Comparison of ENCODE assay signal across 8 mouse cellular contexts in genomic region chr19:5871273-5871672, GRCm38 (mm10). TPM values are rescaled to one million over a fixed set of nuclear protein-coding genes. Genes with fewer than 3 reads are reported as not detected.
DNase-seq lines count a peak whose midpoint lies in the region; ATAC-seq and TF ChIP-seq lines count a peak whose summit lies in the region.

No protein-coding gene starts in this region.

- intact Hi-C loops in gastrocnemius, postnatal 14 days (cut with DNase I; ENCODE audit: low total_unique reads), result no loop called here

- peaks cover 24% of the 10 kb centered on the region for H3K36me3 ChIP-seq in heart, embryonic 15.5 days
- H3K36me3 ChIP-seq in liver, adult 2 months (ENCODE audit: control insufficient read depth, insufficient read depth, low read length), result peaks cover 7% of the 10 kb centered on the region; the same call in 1 of the 2 replicates

- H3K9ac ChIP-seq in heart, embryonic 15.5 days, result peak overlapping the region; percentile 46
- H3K9ac ChIP-seq in liver, adult 2 months (ENCODE audit: low read depth, low read length), result peak overlapping the region; percentile 9; the same call in 1 of the 2 replicates

- peak; percentile 54 for DNase-seq in testis, postnatal 10 days (ENCODE audit: low spot score)
- DNase-seq in testis, postnatal 14 days (ENCODE audit: low spot score), result no peak
- no peak for DNase-seq in liver, adult 2 months (ENCODE audit: extremely low read depth, low read depth, low spot score)
- peak; percentile 52 for DNase-seq in naive thymus-derived CD4-positive, alpha-beta T cell, adult 2 months (ENCODE audit: low read depth)
- no peak for DNase-seq in gastrocnemius, postnatal 14 days
- DNase-seq in ovary, postnatal 14 days (ENCODE audit: low spot score), result no peak
- no peak for DNase-seq in ovary, adult 18-20 months (ENCODE audit: low spot score)

- no peak for TF ChIP-seq POLR2A in liver, adult 2 months (IDR thresholded peaks at IDR 0.05; ENCODE audit: extremely low read depth, insufficient read depth, low read length)

- H3K4me1 ChIP-seq in heart, embryonic 15.5 days (replicated peaks), result peaks cover 49% of the 10 kb centered on the region
- H3K4me1 ChIP-seq in liver, adult 2 months (ENCODE audit: control insufficient read depth, insufficient read depth, low read length), result peaks cover 25% of the 10 kb centered on the region

- ATAC-seq in heart, embryonic 15.5 days (replicated peaks; ENCODE audit: insufficient number of reproducible peaks, insufficient read depth, low FRiP score, low read depth), result peak; percentile 60

- H3K79me2 ChIP-seq in liver, adult 2 months (ENCODE audit: control insufficient read depth, insufficient read depth, low read length), result no peaks in the 10 kb centered on the region

- peak overlapping the region; percentile 8 for H3K4me3 ChIP-seq in heart, embryonic 15.5 days
- H3K4me3 ChIP-seq in liver, adult 2 months (ENCODE audit: insufficient read depth, low read depth, low read length), result no peak overlapping the region

- no peaks in the 10 kb centered on the region for H3K9me3 ChIP-seq in heart, embryonic 15.5 days (replicated peaks)

- H3K4me2 ChIP-seq in heart, embryonic 15.5 days, result peak overlapping the region; percentile 50

- no peaks in the 10 kb centered on the region for H3K27me3 ChIP-seq in heart, embryonic 15.5 days
- no peaks in the 10 kb centered on the region for H3K27me3 ChIP-seq in liver, adult 2 months (ENCODE audit: control insufficient read depth, insufficient read depth, low read length)

- TF ChIP-seq CTCF in liver, adult 2 months (IDR thresholded peaks at IDR 0.05; ENCODE audit: low read depth, low read length), result no peak

- peak overlapping the region; percentile 81 for H3K27ac ChIP-seq in heart, embryonic 15.5 days
- H3K27ac ChIP-seq in liver, adult 2 months (replicated peaks; ENCODE audit: insufficient read depth, low read depth, low read length), result peak overlapping the region; percentile 12; the same call in 1 of the 2 replicates

- WGBS in heart, embryonic 15.5 days, result 3% methylated on average over 7 of the region's 7 CpGs
- 61% methylated on average over 7 of the region's 7 CpGs for WGBS in liver, adult 2 months

RNA-seq across cellular contexts. Expression of gene Frmd8, which starts 3.8 kb away (rescaled TPM):
- polyA plus RNA-seq in heart, embryonic 15.5 days (2015; fragmentation: Nextera tagmentation; extraction: Ambion mirVana), result 25.1 and 35.1 TPM in 2 replicates
- 5.2 and 5.9 TPM in 2 replicates for total RNA-seq in liver, adult 2 months (2014; rRNA removed)
- polyA plus RNA-seq in liver, adult 2 months (2012; rRNA removed), result 10.3 and 14.2 TPM in 2 replicates
- total RNA-seq in gastrocnemius, postnatal 14 days (2021), result 1 to 10 TPM; 7.1 to 7.7 TPM

RNA-seq across cellular contexts. Expression of gene Slc25a45, which starts 6.3 kb away (rescaled TPM):
- polyA plus RNA-seq in heart, embryonic 15.5 days (2015; fragmentation: Nextera tagmentation; extraction: Ambion mirVana), result 3.2 and 4.2 TPM in 2 replicates
- total RNA-seq in liver, adult 2 months (2014; rRNA removed), result 8.6 and 13.0 TPM in 2 replicates
- polyA plus RNA-seq in liver, adult 2 months (2012; rRNA removed), result 52.8 and 57.7 TPM in 2 replicates
- total RNA-seq in gastrocnemius, postnatal 14 days (2021), result 1 to 10 TPM; 2.1 to 2.3 TPM

RNA-seq across cellular contexts. Expression of gene Tigd3, which starts 22.7 kb away (rescaled TPM):
- polyA plus RNA-seq in heart, embryonic 15.5 days (2015; fragmentation: Nextera tagmentation; extraction: Ambion mirVana), result 1.2 and 2.0 TPM in 2 replicates
- 0.18 and 0.27 TPM in 2 replicates for total RNA-seq in liver, adult 2 months (2014; rRNA removed)
- polyA plus RNA-seq in liver, adult 2 months (2012; rRNA removed), result 0.16 and 0.24 TPM in 2 replicates
- total RNA-seq in gastrocnemius, postnatal 14 days (2021), result under 1 TPM; 0.42 to 0.66 TPM

RNA-seq across cellular contexts. Expression of gene Dpf2, which starts 41.5 kb away (rescaled TPM):
- polyA plus RNA-seq in heart, embryonic 15.5 days (2015; fragmentation: Nextera tagmentation; extraction: Ambion mirVana), result 81.9 and 106 TPM in 2 replicates
- 10.3 and 10.7 TPM in 2 replicates for total RNA-seq in liver, adult 2 months (2014; rRNA removed)
- polyA plus RNA-seq in liver, adult 2 months (2012; rRNA removed), result 28.8 and 40.0 TPM in 2 replicates
- total RNA-seq in gastrocnemius, postnatal 14 days (2021), result 10 to 100 TPM; 71.9 to 78.2 TPM

RNA-seq across cellular contexts. Expression of gene Cdc42ep2, which starts 53.3 kb away (rescaled TPM):
- polyA plus RNA-seq in heart, embryonic 15.5 days (2015; fragmentation: Nextera tagmentation; extraction: Ambion mirVana), result 10.4 and 13.0 TPM in 2 replicates
- total RNA-seq in liver, adult 2 months (2014; rRNA removed), result 1.7 and 2.1 TPM in 2 replicates
- 2.1 and 2.4 TPM in 2 replicates for polyA plus RNA-seq in liver, adult 2 months (2012; rRNA removed)
- 10 to 100 TPM; 14.4 to 18.3 TPM for total RNA-seq in gastrocnemius, postnatal 14 days (2021)

Comparison
In these comparisons a context has a peak if more than half of its experiments do, and no peak if none do; other contexts are left out.
1. DNase-seq: peak in testis, postnatal 10 days (single experiment) and naive thymus-derived CD4-positive, alpha-beta T cell, adult 2 months (single experiment); none in testis, postnatal 14 days (single experiment), liver, adult 2 months (single experiment), gastrocnemius, postnatal 14 days (single experiment), ovary, postnatal 14 days (single experiment) and ovary, adult 18-20 months (single experiment).